Mouse (Mus musculus) hindbrain, postnatal 0 days (tissue): Measurements from ENCODE around the gene Ccdc42. TPM values are rescaled to one million over a fixed set of nuclear protein-coding genes. Genes with fewer than 3 reads are reported as not detected.

ENCODE experiments used
- ATAC-seq: fragments of 200-750 bp; cut with Nextera tagmentation; 2 replicates; pipeline ENCODE4 v1.8.0; 2017; ENCODE audit warnings: mild to moderate bottlenecking, moderate TSS enrichment, moderate library complexity
- DNase-seq: peaks from one replicate; pipeline ENCODE4 v3.0.0-alpha.2; 2015; ENCODE audit warnings: low spot score
- H3K27ac ChIP-seq: fragments of 300-500 bp; sonication (generic); 2 replicates; pipeline ENCODE4 v1.5.1; 2014; ENCODE audit warnings: mild to moderate bottlenecking
- H3K27me3 ChIP-seq: fragments of 300-500 bp; sonication (generic); 2 replicates; pipeline ENCODE4 v1.6.1; 2014; ENCODE audit warnings: low read length, mixed read lengths; ENCODE audit not compliant: insufficient read depth
- H3K36me3 ChIP-seq: fragments of 300-500 bp; sonication (generic); 2 replicates; pipeline ENCODE4 v1.6.1; 2014; ENCODE audit warnings: low read length, mixed read lengths; ENCODE audit not compliant: insufficient read depth
- H3K4me1 ChIP-seq: fragments of 300-500 bp; sonication (generic); 2 replicates; pipeline ENCODE4 v1.6.1; 2014; ENCODE audit warnings: antibody characterized with exemption, low read length, mixed read lengths; ENCODE audit not compliant: insufficient read depth
- H3K4me2 ChIP-seq: fragments of 300-500 bp; sonication (generic); 2 replicates; pipeline ENCODE4 v1.6.1; 2014; ENCODE audit warnings: low read depth, mild to moderate bottlenecking, low read length, moderate library complexity, mixed read lengths
- H3K4me3 ChIP-seq: fragments of 300-500 bp; sonication (generic); 2 replicates; pipeline ENCODE4 v1.5.1; 2014; ENCODE audit warnings: low read length
- H3K9ac ChIP-seq: fragments of 300-500 bp; sonication (generic); replicated peaks from 2 replicates; pipeline ENCODE4 v1.6.1; 2014; ENCODE audit warnings: mild to moderate bottlenecking, low read length, moderate library complexity, mixed read lengths
- H3K9me3 ChIP-seq: fragments of 300-500 bp; sonication (generic); 2 replicates; pipeline ENCODE4 v1.6.1; 2016; ENCODE audit warnings: low read length, mixed read lengths
- CTCF ChIP-seq: IDR thresholded peaks from 2 replicates; pipeline ENCODE4 v1.5.1; 2016; ENCODE audit warnings: antibody characterized with exemption, control low read depth, low read depth
- WGBS: fragments of 180-500 bp; shearing (Covaris S2); extraction: QIAGEN DNeasy Blood & Tissue Kit; methylation state at CpG from one replicate; pipeline ENCODE4 v1.1.7; 2014; 5-methylcytosine and 5-hydroxymethylcytosine counted together
- polyA plus RNA-seq: library from polyadenylated mRNA; unstranded; fragments of >200 nt; fragmentation: Nextera tagmentation; extraction: Ambion mirVana; gene quantifications from 2 replicates; pipeline ENCODE4 v1.2.1, GENCODE M21; 2015
- total RNA-seq: library from RNA; depleted of rRNA; stranded (reverse); fragments of >200 nt; gene quantifications from 2 replicates; pipeline ENCODE4 v1.2.3, GENCODE M21; 2014

Gene Ccdc42
- total and polyA plus RNA-seq, 2 experiments from 2014 or later: 0.44 TPM; not detected in 1

GRCm38 (mm10) chr11:68601486-68601991 lies 14.7 kb downstream of the Ccdc42 start:
- no peak overlapping the region for H3K4me2 ChIP-seq
- H3K27ac ChIP-seq: no peak overlapping the region
- ATAC-seq (0 out of 2 replicates have a peak, but pooled peaks have one; percentile 29), DNase-seq (peak; percentile 50)
- H3K4me3 ChIP-seq: no peak overlapping the region
- H3K9ac ChIP-seq: no peak overlapping the region
- H3K4me1 ChIP-seq: peaks cover 9% of the 10 kb centered on the region; the same call in 1 of the 2 replicates
- TF ChIP-seq CTCF: no peak
- WGBS: 17% methylated on average over 9 of the region's 9 CpGs
- no peaks in the 10 kb centered on the region for H3K36me3 ChIP-seq
- no peaks in the 10 kb centered on the region for H3K27me3 ChIP-seq
- no peaks in the 10 kb centered on the region for H3K9me3 ChIP-seq

- no peak for TF ChIP-seq CTCF
- Histone ChIP-seq H3K9me3 (no peaks in the 10 kb centered on the region), H3K27me3 (no peaks in the 10 kb centered on the region), H3K4me3 (no peak overlapping the region), H3K4me1 (peaks cover 9% of the 10 kb centered on the region; the same call in 1 of the 2 replicates), H3K4me2 (no peak overlapping the region), H3K9ac (no peak overlapping the region), H3K36me3 (no peaks in the 10 kb centered on the region), H3K27ac (no peak overlapping the region)
- DNase-seq (no peak), ATAC-seq (0 out of 2 replicates have a peak, but pooled peaks have one; percentile 24)
- WGBS: 16% methylated on average over 7 of the region's 8 CpGs
These were observed 15.5 kb downstream of the Ccdc42 start for GRCm38 (mm10) chr11:68602200-68602931.

- no peak for TF ChIP-seq CTCF
- H3K27ac ChIP-seq: no peak overlapping the region
- H3K4me1 ChIP-seq: peaks cover 3% of the 10 kb centered on the region; the same call in 1 of the 2 replicates
- no peaks in the 10 kb centered on the region for H3K9me3 ChIP-seq
- ATAC-seq (no peak), DNase-seq (no peak)
- 67% methylated on average over 2 of the region's 2 CpGs for WGBS
- no peaks in the 10 kb centered on the region for H3K27me3 ChIP-seq
- H3K36me3 ChIP-seq: no peaks in the 10 kb centered on the region
- H3K4me3 ChIP-seq: no peak overlapping the region
- H3K4me2 ChIP-seq: no peak overlapping the region
- no peak overlapping the region for H3K9ac ChIP-seq
These were observed 20.2 kb downstream of the Ccdc42 start for GRCm38 (mm10) chr11:68607046-68607445.

- Histone ChIP-seq H3K4me1 (peaks cover 3% of the 10 kb centered on the region; the same call in 1 of the 2 replicates), H3K4me3 (no peak overlapping the region), H3K9me3 (no peaks in the 10 kb centered on the region), H3K9ac (no peak overlapping the region), H3K27me3 (no peaks in the 10 kb centered on the region), H3K4me2 (no peak overlapping the region), H3K27ac (no peak overlapping the region), H3K36me3 (no peaks in the 10 kb centered on the region)
- ATAC-seq: no peak
- TF ChIP-seq CTCF: no peak
- 57% methylated on average over 9 of the region's 9 CpGs for WGBS
- DNase-seq: no peak
These were observed 23.2 kb downstream of the Ccdc42 start for GRCm38 (mm10) chr11:68609910-68610566.

GRCm38 (mm10) chr11:68610567-68610947 lies 23.7 kb downstream of the Ccdc42 start:
- no peaks in the 10 kb centered on the region for H3K9me3 ChIP-seq
- no peaks in the 10 kb centered on the region for H3K36me3 ChIP-seq
- WGBS: 90% methylated on average over 8 of the region's 8 CpGs
- H3K4me1 ChIP-seq: peaks cover 3% of the 10 kb centered on the region; the same call in 1 of the 2 replicates
- H3K4me2 ChIP-seq: no peak overlapping the region
- DNase-seq: no peak
- no peaks in the 10 kb centered on the region for H3K27me3 ChIP-seq
- ATAC-seq: no peak
- no peak overlapping the region for H3K4me3 ChIP-seq
- H3K27ac ChIP-seq: no peak overlapping the region
- TF ChIP-seq CTCF: no peak
- H3K9ac ChIP-seq: no peak overlapping the region

- WGBS: 46% methylated on average over 5 of the region's 5 CpGs
These were observed 26.4 kb downstream of the Ccdc42 start for GRCm38 (mm10) chr11:68613071-68613711.

More at GRCm38 (mm10) chr11:68613071-68613711, 26.4 kb downstream of the Ccdc42 start:
- no peak overlapping the region for H3K4me3 ChIP-seq
- H3K9me3 ChIP-seq: no peaks in the 10 kb centered on the region
- H3K4me1 ChIP-seq: peaks cover 3% of the 10 kb centered on the region; the same call in 1 of the 2 replicates
- H3K4me2 ChIP-seq: no peak overlapping the region
- no peak for TF ChIP-seq CTCF
- no peak for ATAC-seq
- no peaks in the 10 kb centered on the region for H3K36me3 ChIP-seq
- no peak overlapping the region for H3K9ac ChIP-seq
- H3K27ac ChIP-seq: no peak overlapping the region
- DNase-seq: no peak
- H3K27me3 ChIP-seq: no peaks in the 10 kb centered on the region
